9 mouse cellular contexts compared by ENCODE assay signal in the genomic region with DNA sequence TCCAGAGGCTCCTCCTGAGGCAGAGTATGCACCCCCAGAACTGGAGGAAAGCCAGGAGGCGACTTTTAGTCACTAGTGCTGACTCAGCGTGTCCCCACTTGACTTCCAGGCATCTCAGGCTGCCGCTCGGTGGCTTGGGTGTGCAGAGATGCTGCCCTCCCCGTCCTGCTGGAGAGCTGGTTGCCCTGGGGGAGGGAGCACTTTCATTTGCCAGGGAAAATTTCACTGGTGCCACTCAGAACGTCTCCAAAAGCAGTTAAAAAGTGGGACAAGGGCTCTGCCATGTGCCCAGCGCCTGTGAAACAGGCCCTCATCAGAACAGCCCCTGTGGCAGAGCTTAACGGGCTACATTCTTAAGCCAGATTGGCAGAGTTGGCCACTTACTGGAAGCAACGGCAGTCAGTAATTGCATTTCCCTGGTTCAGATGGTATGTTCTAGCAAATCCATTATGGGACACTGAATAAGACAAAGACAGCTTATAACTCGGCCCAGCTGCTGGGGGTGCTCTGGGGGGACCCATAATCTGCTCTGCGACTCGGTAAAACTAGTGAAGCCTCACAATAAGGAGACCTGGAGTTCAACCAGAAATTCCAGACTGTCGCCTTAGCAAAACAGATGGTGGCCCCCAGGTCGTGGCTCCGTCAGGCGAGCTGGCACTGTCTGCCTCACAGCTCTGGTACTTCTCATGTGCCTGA.
DNase-seq lines count a peak whose midpoint lies in the region; ATAC-seq and TF ChIP-seq lines count a peak whose summit lies in the region.
"Had no signal": no experiment of that assay in that cellular context is flagged by ENCODE, and none has a peak within 500 bp of the region (broad histone marks: within the 10 kb centered on the region; RNA-seq: fewer than 3 reads in every experiment).

No protein-coding gene starts in this region.

- no peak overlapping the region for H3K27ac ChIP-seq in heart, embryonic 11.5 days (ENCODE audit: low read depth, low read length)
- H3K27ac ChIP-seq in forebrain, embryonic 13.5 days: peak overlapping the region; percentile 89
- H3K27ac ChIP-seq in kidney, adult 2 months (ENCODE audit: insufficient read depth, low read depth, low read length): no peak overlapping the region
- peak overlapping the region; percentile 65; the same call in 1 of the 2 replicates for H3K27ac ChIP-seq in lung, embryonic 14.5 days (ENCODE audit: low read depth)
- H3K27ac ChIP-seq: liver, embryonic 13.5 days had no signal

- 61% methylated on average over 16 of the region's 16 CpGs for WGBS in heart, embryonic 11.5 days (ENCODE audit: insufficient replicate concordance)
- WGBS in forebrain, embryonic 13.5 days: 20% methylated on average over 16 of the region's 16 CpGs
- 44% methylated on average over 16 of the region's 16 CpGs for WGBS in kidney, adult 2 months
- WGBS in lung, embryonic 14.5 days: 39% methylated on average over 16 of the region's 16 CpGs

- H3K9ac ChIP-seq in heart, embryonic 11.5 days (ENCODE audit: low read depth, low read length): no peak overlapping the region
- H3K9ac ChIP-seq in forebrain, embryonic 13.5 days: 0 out of 2 replicates have a peak overlapping the region, but pooled peaks have one; percentile 23
- no peak overlapping the region for H3K9ac ChIP-seq in lung, embryonic 14.5 days
- H3K9ac ChIP-seq: liver, embryonic 13.5 days had no signal

- no peak for TF ChIP-seq CTCF in brain, embryonic 14.5 days (IDR thresholded peaks at IDR 0.05; ENCODE audit: borderline replicate concordance, extremely low read depth, insufficient read depth, insufficient read length)
- TF ChIP-seq CTCF in kidney, adult 2 months (conservative IDR thresholded peaks at IDR 0.05; ENCODE audit: insufficient read depth, insufficient read length, low read depth, low read length): no peak
- TF ChIP-seq CTCF in lung, embryonic 14.5 days (IDR thresholded peaks at IDR 0.05; ENCODE audit: low read depth): no peak

- H3K4me1 ChIP-seq in heart, embryonic 11.5 days (ENCODE audit: control insufficient read depth, insufficient read depth, low read length): peaks cover 15% of the 10 kb centered on the region
- H3K4me1 ChIP-seq in forebrain, embryonic 13.5 days: peaks cover 84% of the 10 kb centered on the region
- no peaks in the 10 kb centered on the region for H3K4me1 ChIP-seq in kidney, adult 2 months (ENCODE audit: control insufficient read depth, insufficient read depth, low read length)
- H3K4me1 ChIP-seq in lung, embryonic 14.5 days (ENCODE audit: insufficient read depth): peaks cover 17% of the 10 kb centered on the region
- H3K4me1 ChIP-seq: liver, embryonic 13.5 days had no signal

- H3K9me3 ChIP-seq in heart, embryonic 11.5 days (replicated peaks; ENCODE audit: control insufficient read depth, low read length): no peaks in the 10 kb centered on the region
- no peaks in the 10 kb centered on the region for H3K9me3 ChIP-seq in forebrain, embryonic 13.5 days (replicated peaks)
- no peaks in the 10 kb centered on the region for H3K9me3 ChIP-seq in lung, embryonic 14.5 days (ENCODE audit: low read depth, low read length)
- H3K9me3 ChIP-seq: liver, embryonic 13.5 days had no signal

- ATAC-seq in heart, embryonic 11.5 days (replicated peaks; ENCODE audit: insufficient number of reproducible peaks, low FRiP score, low TSS enrichment): no peak
- peak; percentile 86 for ATAC-seq in forebrain, embryonic 13.5 days
- ATAC-seq in lung, embryonic 14.5 days (ENCODE audit: insufficient read depth): no peak; the same call in 1 of the 2 replicates

- peak; percentile 93 for DNase-seq in heart, adult 11 months
- peak; percentile 96 for DNase-seq in brain, embryonic 14.5 days (ENCODE audit: low read depth)
- peak; percentile 66 for DNase-seq in kidney, adult 2 months
- peak; percentile 79 for DNase-seq in lung, embryonic 14.5 days
- peak; percentile 74 for DNase-seq in right cerebral cortex, postnatal 14 days
- no peak for DNase-seq in liver
- DNase-seq: liver, embryonic 13.5 days had no signal

- peaks cover 5% of the 10 kb centered on the region; the same call in 1 of the 2 replicates for H3K27me3 ChIP-seq in heart, embryonic 11.5 days (ENCODE audit: control insufficient read depth, insufficient read depth, low read length)
- no peaks in the 10 kb centered on the region for H3K27me3 ChIP-seq in forebrain, embryonic 13.5 days
- no peaks in the 10 kb centered on the region for H3K27me3 ChIP-seq in kidney, adult 2 months (replicated peaks; ENCODE audit: control insufficient read depth, insufficient read depth, low read length)
- H3K27me3 ChIP-seq in lung, embryonic 14.5 days (ENCODE audit: insufficient read depth, low read length): no peaks in the 10 kb centered on the region
- H3K27me3 ChIP-seq: liver, embryonic 13.5 days had no signal

- TF ChIP-seq POLR2A in brain, embryonic 14.5 days (IDR thresholded peaks at IDR 0.05; ENCODE audit: borderline replicate concordance, extremely low read depth, insufficient read depth, insufficient read length, poor library complexity, severe bottlenecking): no peak
- no peak for TF ChIP-seq POLR2A in kidney, adult 2 months (IDR thresholded peaks at IDR 0.05; ENCODE audit: low read depth, low read length)

- no peak overlapping the region for H3K4me2 ChIP-seq in heart, embryonic 11.5 days
- 0 out of 2 replicates have a peak overlapping the region, but pooled peaks have one; percentile 13 for H3K4me2 ChIP-seq in forebrain, embryonic 13.5 days
- H3K4me2 ChIP-seq in lung, embryonic 14.5 days: no peak overlapping the region
- H3K4me2 ChIP-seq: liver, embryonic 13.5 days had no signal

- H3K4me3 ChIP-seq in heart, embryonic 11.5 days (ENCODE audit: low read depth, low read length): no peak overlapping the region
- no peak overlapping the region for H3K4me3 ChIP-seq in forebrain, embryonic 13.5 days
- H3K4me3 ChIP-seq in kidney, adult 2 months (ENCODE audit: insufficient read depth, low read depth, low read length): no peak overlapping the region
- no peak overlapping the region for H3K4me3 ChIP-seq in lung, embryonic 14.5 days (ENCODE audit: low read depth, low read length)
- H3K4me3 ChIP-seq: liver, embryonic 13.5 days had no signal

- no peaks in the 10 kb centered on the region for H3K36me3 ChIP-seq in heart, embryonic 11.5 days (ENCODE audit: control insufficient read depth, insufficient read depth, low read length)
- no peaks in the 10 kb centered on the region for H3K36me3 ChIP-seq in forebrain, embryonic 13.5 days (ENCODE audit: poor library complexity, severe bottlenecking)
- H3K36me3 ChIP-seq in kidney, adult 2 months (ENCODE audit: control insufficient read depth, insufficient read depth, low read length): no peaks in the 10 kb centered on the region
- H3K36me3 ChIP-seq in lung, embryonic 14.5 days (ENCODE audit: insufficient read depth): no peaks in the 10 kb centered on the region
- H3K36me3 ChIP-seq: liver, embryonic 13.5 days had no signal

Comparison
In these comparisons a context has a peak if more than half of its experiments do, and no peak if none do; other contexts are left out.
1. H3K27ac ChIP-seq: peak in forebrain, embryonic 13.5 days (single experiment) and lung, embryonic 14.5 days (single experiment); none in heart, embryonic 11.5 days (single experiment) and kidney, adult 2 months (single experiment).